Mouse (Mus musculus) cerebellum, adult 2 months (tissue): ENCODE measurements around the gene Grb10.
A peak's percentile ranks its signal among the peaks of the same experiment; 100 is the strongest.

Source experiments
- CTCF ChIP-seq: fragments of 200-500 bp; IDR thresholded peaks from 2 replicates; pipeline ENCODE4 v1.5.1; 2011; ENCODE audit warnings: low read depth, mild to moderate bottlenecking, control low read depth, low read length, moderate library complexity, borderline replicate concordance; ENCODE audit not compliant: insufficient read depth
- POLR2A ChIP-seq: fragments of 200-500 bp; IDR thresholded peaks from 2 replicates; pipeline ENCODE4 v1.6.1; 2011; ENCODE audit warnings: low read length, control low read depth, borderline replicate concordance; ENCODE audit not compliant: insufficient read depth

GRCm38 (mm10) chr11:11973366-11974014 lies 65.0 kb downstream of the Grb10 start:
- TF ChIP-seq POLR2A (no peak), CTCF (peak; percentile 53; the same call in 1 of the 2 replicates)
